Mouse (Mus musculus) bone marrow macrophage, adult 2 months (primary cell): ENCODE data around the gene Cfap46.

Experiments
- CTCF ChIP-seq: IDR thresholded peaks from 2 replicates; pipeline ENCODE4 v1.5.1; 2012; ENCODE audit warnings: low read depth, mild to moderate bottlenecking, low read length, moderate library complexity
- POLR2A ChIP-seq: IDR thresholded peaks from 2 replicates; pipeline ENCODE4 v1.6.1; 2012; ENCODE audit warnings: mild to moderate bottlenecking, low read depth, low read length, borderline replicate concordance

DNA sequence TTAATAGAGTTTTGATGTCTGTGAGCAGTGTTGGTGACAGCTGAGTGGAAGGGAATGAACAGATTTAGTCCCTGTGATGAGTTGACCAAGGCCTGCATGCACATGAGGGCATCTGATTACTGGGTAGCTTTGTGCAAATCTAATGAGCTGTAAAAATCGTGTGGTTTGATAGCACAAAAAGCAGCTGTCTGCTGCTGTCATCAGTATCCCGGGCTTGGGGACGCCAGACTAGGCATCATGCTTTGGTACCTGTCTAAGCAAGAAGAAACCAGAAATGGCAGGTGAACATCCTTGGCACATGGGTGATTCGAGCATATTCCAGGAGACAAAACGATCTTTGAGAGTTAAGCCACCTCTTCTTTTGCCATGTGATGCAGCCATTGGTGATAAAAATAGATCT is 127.3 kb downstream of the Cfap46 start:
- TF ChIP-seq CTCF (no peak), POLR2A (no peak)
